Mouse (Mus musculus) C2C12 (cell line): ENCODE measurements around the gene Gtf3c1. TPM values are rescaled to one million over a fixed set of nuclear protein-coding genes. Genes with fewer than 3 reads are reported as not detected.

Experiments used
- H3K27me3 ChIP-seq: one replicate; pipeline ENCODE4 v1.6.1; 2011; ENCODE audit not compliant: control insufficient read depth, insufficient read depth, insufficient read length
- H3K36me3 ChIP-seq: one replicate; pipeline ENCODE4 v1.6.1; 2011; ENCODE audit not compliant: control insufficient read depth, insufficient read depth
- H3K4me3 ChIP-seq: one replicate; pipeline ENCODE4 v1.5.1; 2011; ENCODE audit warnings: mild to moderate bottlenecking, control low read depth; ENCODE audit not compliant: poor library complexity, insufficient read depth, severe bottlenecking
- H3K79me2 ChIP-seq: one replicate; pipeline ENCODE4 v1.6.1; 2011; ENCODE audit not compliant: control insufficient read depth, insufficient read depth
- H3K79me3 ChIP-seq: one replicate; pipeline ENCODE4 v1.6.1; 2011; ENCODE audit warnings: low read depth, control low read depth
- H3ac ChIP-seq: one replicate; pipeline ENCODE3; 2011; ENCODE audit warnings: low read depth; ENCODE audit not compliant: control insufficient read depth, insufficient read length
- CEBPB ChIP-seq: IDR thresholded peaks from one replicate; pipeline ENCODE4 v1.6.1; 2011; ENCODE audit warnings: low read depth, mild to moderate bottlenecking, control low read depth, moderate library complexity
- CTCF ChIP-seq: IDR thresholded peaks from one replicate; pipeline ENCODE4 v1.5.1; 2011; ENCODE audit not compliant: control insufficient read depth, insufficient read depth, insufficient read length
- FOSL1 ChIP-seq: IDR thresholded peaks from one replicate; pipeline ENCODE4 v1.8.0; 2011; ENCODE audit warnings: mild to moderate bottlenecking, low read length; ENCODE audit not compliant: poor library complexity, insufficient read depth, severe bottlenecking
- MAX ChIP-seq: IDR thresholded peaks from one replicate; pipeline ENCODE4 v1.6.1; 2011; ENCODE audit warnings: mild to moderate bottlenecking, control low read depth
- MYOD1 ChIP-seq: IDR thresholded peaks from one replicate; pipeline ENCODE4 v1.6.1; 2011; ENCODE audit warnings: low read depth; ENCODE audit not compliant: control insufficient read depth, insufficient read length
- MYOG ChIP-seq: IDR thresholded peaks from one replicate; pipeline ENCODE4 v1.6.1; 2011; ENCODE audit not compliant: control insufficient read depth, insufficient read length; ENCODE audit errors: extremely low read depth
- USF1 ChIP-seq: IDR thresholded peaks from one replicate; pipeline ENCODE4 v1.6.1; 2011; ENCODE audit warnings: low read depth, mild to moderate bottlenecking, control low read depth, moderate library complexity
- polyA plus RNA-seq: library from polyadenylated mRNA; unstranded; fragments of >200 nt; fragmentation: generic; extraction: Trizol; gene quantifications from one replicate; pipeline ENCODE4 v1.2.1, GENCODE M21; 2012; ENCODE audit warnings: missing spikeins

The Gtf3c1 gene
- polyA plus RNA-seq, 1 experiment, result 37.1 TPM

DNA sequence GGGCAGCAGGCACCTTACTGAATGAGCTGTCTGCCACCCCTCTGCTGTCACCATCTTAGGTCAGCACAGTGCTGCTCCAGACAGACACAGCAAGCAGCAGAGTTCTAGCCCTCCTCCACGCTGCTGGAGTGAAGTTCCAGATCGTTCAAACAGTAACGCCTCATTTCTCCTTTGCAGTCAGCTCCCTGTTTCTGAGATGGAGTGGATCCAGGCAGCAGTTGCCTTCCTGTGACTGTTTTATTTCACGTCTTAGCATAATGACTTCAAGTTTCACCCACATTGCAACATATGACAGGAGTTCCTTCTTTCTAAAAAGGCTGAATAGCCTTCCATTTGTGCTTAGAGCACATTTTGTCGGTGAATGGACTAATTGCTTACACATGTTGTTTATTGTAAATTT lies 94.0 kb downstream of the Gtf3c1 start:
- H3K79me2 ChIP-seq, result no peaks in the 10 kb centered on the region
- H3K79me3 ChIP-seq, result no peaks in the 10 kb centered on the region
- H3K4me3 ChIP-seq, result no peak overlapping the region
- TF ChIP-seq USF1 (no peak), MYOD1 (no peak), CTCF (no peak), MAX (no peak), CEBPB (no peak), MYOG (no peak), FOSL1 (no peak)
- no peak overlapping the region for H3ac ChIP-seq
- no peaks in the 10 kb centered on the region for H3K36me3 ChIP-seq
- H3K27me3 ChIP-seq, result no peaks in the 10 kb centered on the region

DNA sequence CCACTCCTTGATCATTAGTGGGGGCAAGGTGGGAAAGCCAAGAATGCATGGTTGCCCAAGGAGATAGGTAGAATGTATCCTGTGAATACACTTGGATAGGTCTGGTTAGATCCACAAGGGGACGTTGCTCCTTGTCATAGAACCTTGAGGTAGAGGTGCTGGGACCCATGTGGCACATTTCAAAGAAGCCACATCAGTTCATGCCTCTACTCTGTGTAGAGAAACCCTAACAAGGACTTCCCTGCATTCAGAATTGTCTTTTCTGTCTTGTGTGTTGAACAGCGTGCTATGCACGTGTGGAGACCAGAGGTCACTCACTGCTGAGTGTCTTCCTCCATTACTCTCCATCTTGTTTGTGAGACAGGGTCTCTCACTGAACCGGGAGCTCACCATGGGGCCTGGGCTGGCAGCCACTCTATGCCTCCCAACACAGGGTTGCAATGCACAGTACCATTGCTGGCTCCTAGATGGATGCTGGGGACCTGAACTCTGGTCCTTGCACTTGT lies 99.3 kb downstream of the Gtf3c1 start:
- Histone ChIP-seq H3K36me3 (no peaks in the 10 kb centered on the region), H3K79me3 (no peaks in the 10 kb centered on the region), H3K27me3 (no peaks in the 10 kb centered on the region), H3K79me2 (no peaks in the 10 kb centered on the region), H3K4me3 (no peak overlapping the region), H3ac (no peak overlapping the region)
- no peak for TF ChIP-seq MAX
- no peak for TF ChIP-seq MYOG
- no peak for TF ChIP-seq FOSL1
- no peak for TF ChIP-seq MYOD1
- no peak for TF ChIP-seq USF1
- TF ChIP-seq CEBPB, result no peak
- no peak for TF ChIP-seq CTCF

DNA sequence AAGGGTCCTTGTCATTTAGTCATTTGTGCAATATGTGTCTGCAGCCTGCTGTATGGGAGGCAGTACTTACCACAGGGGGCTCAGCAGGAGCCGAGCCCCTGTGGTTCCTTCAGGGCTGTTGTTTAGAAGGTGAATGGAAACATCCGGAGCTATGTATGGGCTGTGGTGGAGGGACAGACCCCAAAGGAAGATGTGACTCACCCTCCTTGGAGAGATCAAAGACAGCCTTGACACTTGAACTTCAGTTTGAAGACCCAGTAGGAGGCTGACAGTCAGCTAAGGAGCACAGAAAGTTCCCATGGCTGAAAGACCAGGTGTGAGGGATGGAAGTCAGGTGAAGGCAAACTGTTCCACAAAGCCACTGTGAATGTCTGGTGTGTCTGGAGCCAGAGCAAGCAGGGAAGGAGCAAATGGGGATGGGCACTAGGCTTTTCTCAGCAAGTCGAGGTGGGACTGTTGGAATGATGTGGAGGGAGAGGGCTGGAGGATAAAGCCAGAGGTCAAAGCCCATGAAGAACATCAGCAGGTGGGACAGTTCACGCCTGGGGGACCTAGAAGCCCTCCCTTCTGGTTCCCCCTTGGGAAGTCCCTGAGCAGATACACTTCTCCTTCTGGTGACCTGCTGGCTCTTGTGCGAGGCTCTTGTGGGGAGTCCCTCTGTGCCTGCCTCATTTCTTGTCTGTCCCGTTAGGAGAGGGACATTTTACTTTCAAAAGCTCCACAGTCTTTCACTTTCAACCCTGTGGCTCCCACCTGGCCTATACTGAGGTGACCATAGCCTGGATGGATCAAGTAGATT lies 100.0 kb downstream of the Gtf3c1 start:
- no peak overlapping the region for H3ac ChIP-seq
- H3K27me3 ChIP-seq, result no peaks in the 10 kb centered on the region
- TF ChIP-seq CTCF (no peak), MYOD1 (no peak), MAX (no peak), CEBPB (no peak), FOSL1 (no peak), MYOG (no peak), USF1 (no peak)
- no peaks in the 10 kb centered on the region for H3K79me3 ChIP-seq
- H3K4me3 ChIP-seq, result no peak overlapping the region
- H3K79me2 ChIP-seq, result no peaks in the 10 kb centered on the region
- no peaks in the 10 kb centered on the region for H3K36me3 ChIP-seq

DNA sequence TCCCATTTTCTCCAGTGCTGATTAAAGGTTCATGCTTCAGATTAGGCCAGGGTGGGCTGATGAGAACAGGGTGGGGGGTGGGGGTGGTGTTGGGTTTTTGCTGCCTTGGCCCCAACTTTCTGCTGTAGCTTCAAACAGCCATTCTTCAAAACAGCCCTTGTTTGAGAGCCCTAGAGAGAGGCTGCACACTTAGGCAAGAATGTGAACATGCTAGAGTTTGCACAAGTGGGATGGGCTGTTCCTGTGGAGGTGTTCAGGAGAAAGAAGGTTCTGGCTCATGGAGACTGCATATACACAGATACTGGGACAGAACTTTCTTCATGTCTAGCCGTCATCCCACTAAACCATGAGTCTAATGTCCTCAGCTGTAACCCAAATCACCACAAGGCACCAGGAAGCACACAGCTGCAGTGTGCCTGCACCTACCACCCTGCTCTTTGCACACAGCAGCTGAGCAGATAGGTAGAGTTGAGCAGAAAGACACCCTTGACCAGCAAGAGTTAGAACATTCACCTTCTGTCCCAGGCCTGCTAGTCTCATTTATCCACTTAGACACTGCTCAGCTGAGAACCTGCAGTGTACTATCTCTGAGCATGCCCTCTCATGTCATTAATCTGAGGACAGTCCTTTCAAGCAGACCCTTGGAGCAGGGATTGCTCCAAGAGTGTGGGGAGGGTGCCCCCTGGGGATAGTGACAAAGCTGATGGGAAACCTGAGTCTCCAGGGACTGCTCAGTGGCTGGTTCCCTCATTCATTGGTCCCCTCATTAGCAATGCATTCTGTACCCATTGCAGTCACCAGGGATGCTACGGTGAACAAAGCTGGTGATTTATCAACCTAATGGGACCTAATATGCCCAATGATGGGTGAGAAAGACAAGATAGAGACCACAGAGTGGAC lies 101.1 kb downstream of the Gtf3c1 start:
- Histone ChIP-seq H3K79me3 (no peaks in the 10 kb centered on the region), H3K36me3 (no peaks in the 10 kb centered on the region), H3ac (no peak overlapping the region), H3K4me3 (no peak overlapping the region), H3K79me2 (no peaks in the 10 kb centered on the region), H3K27me3 (no peaks in the 10 kb centered on the region)
- no peak for TF ChIP-seq MYOD1

DNA sequence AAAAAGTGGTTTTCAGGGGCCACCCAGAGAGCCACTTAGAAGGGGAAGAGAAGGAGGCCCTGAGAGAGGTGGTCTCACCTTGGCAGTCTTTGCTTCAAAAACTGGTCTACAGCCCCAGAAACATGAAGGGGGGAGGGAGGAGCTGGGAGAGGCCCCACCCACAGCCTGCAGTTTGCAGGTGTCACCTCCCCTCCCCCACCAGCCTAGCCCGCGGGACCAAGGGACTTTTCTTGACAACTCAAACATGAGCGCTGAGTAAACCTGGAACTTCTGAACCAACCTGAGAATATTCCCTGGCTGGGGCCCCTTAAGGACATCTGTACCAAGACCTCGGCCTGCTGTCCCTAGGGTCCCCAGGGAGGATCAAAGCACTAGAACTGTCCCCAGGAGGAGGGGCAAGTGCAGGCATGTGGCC lies 101.8 kb downstream of the Gtf3c1 start:
- no peaks in the 10 kb centered on the region for H3K79me3 ChIP-seq
- no peak overlapping the region for H3K4me3 ChIP-seq
- H3ac ChIP-seq, result no peak overlapping the region
- TF ChIP-seq FOSL1 (no peak), CTCF (no peak), MAX (no peak), USF1 (no peak), MYOD1 (no peak), CEBPB (no peak), MYOG (no peak)
- no peaks in the 10 kb centered on the region for H3K27me3 ChIP-seq
- H3K36me3 ChIP-seq, result no peaks in the 10 kb centered on the region
- H3K79me2 ChIP-seq, result no peaks in the 10 kb centered on the region
